Mouse (Mus musculus) cerebellum, postnatal 36 days (tissue): Measurements from ENCODE around the gene Kctd2.
"Not testable (repeated sequence)": the region's sequence is repeated elsewhere in the genome, so short reads cannot be mapped to it uniquely, and the experiment has no call there.

Experiments used
- DNase-seq, 2 experiments: peaks; one replicate each; pipeline ENCODE4 v3.0.0; 2021 to 2022; ENCODE audit warnings: mixed read lengths in 2 of 2

The Kctd2 gene

DNA sequence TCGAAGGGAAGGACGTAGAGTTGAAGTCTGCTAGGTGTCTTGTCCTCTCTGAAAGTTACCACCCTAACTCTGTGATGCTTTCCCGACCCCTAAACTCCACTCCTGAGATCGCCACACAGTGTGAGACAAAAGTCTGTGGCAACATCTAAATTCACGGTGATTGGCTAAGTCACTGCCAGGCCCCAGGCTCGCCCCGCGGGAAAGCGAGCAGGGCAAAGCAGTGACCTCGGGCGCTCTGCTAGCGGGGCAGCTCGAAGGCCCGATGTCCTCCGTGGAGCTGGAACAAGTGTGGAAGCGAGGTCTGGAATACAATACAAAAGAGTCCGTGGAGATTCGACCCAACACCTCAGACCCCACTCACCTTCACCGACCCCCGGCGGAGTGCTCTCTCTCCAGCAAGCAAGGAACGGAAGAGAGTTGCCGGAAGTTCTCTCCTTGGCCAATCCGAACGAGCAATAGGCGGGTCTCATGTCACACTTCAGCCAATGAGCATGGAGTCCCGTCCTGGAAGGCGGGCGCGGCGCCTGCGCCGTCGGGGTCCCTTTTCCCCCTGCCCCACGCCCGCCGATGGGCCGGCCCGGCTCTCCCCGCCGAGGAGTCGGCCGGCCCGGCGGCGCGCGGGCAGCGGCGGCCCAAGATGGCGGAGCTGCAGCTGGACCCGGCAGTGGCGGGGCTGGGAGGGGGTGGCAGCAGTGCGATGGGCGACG is at the start of gene Kctd2, which contains the start of gene Atp5h:
Gene Kctd2, plus strand, starts transcription at position 598 of the 707 bp plus-strand sequence.
Gene Atp5h, minus strand, starts transcription at position 432 of the 707 bp plus-strand sequence.
- DNase-seq, result peak; percentile 94 to 96

GRCm38 (mm10) chr11:115370368-115370767 is 49.6 kb upstream of the Kctd2 start:
- no peak for DNase-seq

GRCm38 (mm10) chr11:115371354-115371753 is 48.6 kb upstream of the Kctd2 start:
- DNase-seq, result no peak

- DNase-seq, result no peak
These were observed 47.9 kb upstream of the Kctd2 start for GRCm38 (mm10) chr11:115372015-115372414.

DNA sequence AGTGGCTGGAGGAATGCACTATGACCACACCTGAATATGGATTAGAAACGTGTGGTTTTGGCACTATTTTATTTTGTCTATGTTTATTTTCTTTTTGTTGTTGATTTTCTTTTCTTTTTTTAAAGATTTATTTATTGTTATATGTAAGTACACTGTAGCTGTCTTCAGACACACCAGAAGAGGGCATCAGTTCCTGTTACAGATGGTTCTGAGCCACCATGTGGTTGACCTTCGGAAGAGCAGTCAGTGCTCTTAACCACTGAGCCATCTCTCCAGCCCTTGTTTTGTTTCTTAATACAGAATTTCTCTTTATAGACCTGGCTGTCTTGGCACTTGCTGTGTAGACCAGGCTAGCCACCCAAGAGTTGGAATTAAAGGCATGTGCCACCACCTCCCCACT is 47.2 kb upstream of the Kctd2 start:
- no peak for DNase-seq

- DNase-seq, result peak; percentile 77 to 84
These were observed 45.9 kb upstream of the Kctd2 start for GRCm38 (mm10) chr11:115373805-115374694.

DNA sequence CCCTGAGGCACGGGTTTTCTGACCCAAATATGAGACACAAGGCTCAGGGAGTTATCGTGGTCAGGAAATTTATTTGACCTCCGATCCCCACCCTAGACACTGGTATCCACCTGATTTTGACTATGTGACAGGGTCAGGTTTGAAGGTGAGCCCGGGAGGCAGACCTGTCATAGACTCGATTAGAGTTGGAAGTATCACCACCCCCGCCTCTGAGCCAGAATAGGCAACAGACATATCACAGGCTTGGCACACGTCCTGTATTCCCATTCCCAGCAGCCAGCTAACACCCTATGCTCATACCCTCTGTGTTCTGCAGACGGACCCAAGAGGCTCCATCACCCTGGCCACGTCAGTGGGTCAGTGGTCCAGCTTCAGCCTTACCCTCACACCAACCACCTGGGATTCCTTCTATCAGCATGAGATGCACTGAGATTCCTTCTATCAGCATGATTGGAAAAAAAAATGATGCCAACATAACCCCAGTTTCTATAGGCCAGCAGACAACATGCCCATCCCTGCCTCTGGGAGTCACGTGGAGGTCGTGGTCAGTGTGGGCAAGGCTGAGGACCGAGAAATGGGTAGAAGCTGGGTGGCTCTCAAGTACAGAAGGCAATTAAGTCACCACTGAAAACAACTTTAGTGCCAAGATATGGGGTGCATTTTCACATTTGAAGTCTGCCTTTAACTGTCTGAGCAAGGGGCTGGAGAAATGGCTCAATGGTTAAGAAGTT is 45.1 kb upstream of the Kctd2 start:
- DNase-seq, result no peak

- DNase-seq, result no peak
These were observed 43.2 kb upstream of the Kctd2 start for GRCm38 (mm10) chr11:115376722-115377121.

DNA sequence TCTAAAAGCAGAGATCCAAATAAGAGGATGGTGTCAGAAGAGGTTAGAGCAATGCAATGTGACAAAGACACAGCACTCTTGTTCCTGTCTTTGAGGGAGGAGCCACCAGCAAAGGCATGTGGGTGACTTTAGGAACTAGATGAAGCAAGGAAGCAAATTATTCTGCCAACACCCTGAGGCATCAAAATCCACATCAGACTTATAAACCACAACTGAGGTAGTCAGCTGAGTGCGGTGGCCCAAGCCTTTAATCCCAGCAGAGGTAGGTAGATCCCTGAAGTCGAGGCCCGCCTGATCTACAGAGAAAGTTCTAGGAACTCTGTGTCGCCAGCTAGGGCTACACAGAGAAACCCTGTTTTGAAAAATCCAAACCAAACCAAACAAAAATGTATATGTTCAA is 42.7 kb upstream of the Kctd2 start:
- DNase-seq, result no peak

GRCm38 (mm10) chr11:115377854-115378253 is 42.1 kb upstream of the Kctd2 start:
- no peak for DNase-seq

DNA sequence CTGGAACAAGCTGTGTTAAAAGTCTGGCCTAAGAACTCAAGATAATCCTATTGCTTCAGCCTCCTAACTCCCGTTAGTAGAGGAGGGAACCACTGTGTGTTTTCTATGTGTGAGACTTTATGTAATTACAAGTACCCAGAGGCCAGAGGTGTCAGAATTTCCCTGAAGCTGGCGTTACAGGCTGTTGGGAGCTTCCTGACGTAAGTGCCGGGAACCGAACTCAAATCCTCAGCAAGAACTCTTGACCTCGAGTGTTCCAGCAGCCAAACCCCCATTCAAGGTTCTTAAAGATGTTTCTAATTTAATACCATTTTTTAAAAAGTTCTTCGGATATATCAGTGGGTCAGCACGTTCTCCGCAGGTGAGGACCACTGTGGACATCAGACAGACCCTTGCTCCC is 38.7 kb upstream of the Kctd2 start:
- peak in 1 of 2 experiments; percentile 37 for DNase-seq

- peak; percentile 91 to 92 for DNase-seq
These were observed 38.0 kb upstream of the Kctd2 start, which contains the start of gene Cdr2l for GRCm38 (mm10) chr11:115381743-115382539. Gene Cdr2l, plus strand, starts transcription at chr11:115381916.

- no peak for DNase-seq
These were observed 37.0 kb upstream of the Kctd2 start for GRCm38 (mm10) chr11:115382891-115383290.

GRCm38 (mm10) chr11:115383701-115384474 is 36.0 kb upstream of the Kctd2 start:
- DNase-seq, result peak in 1 of 2 experiments; percentile 36

DNA sequence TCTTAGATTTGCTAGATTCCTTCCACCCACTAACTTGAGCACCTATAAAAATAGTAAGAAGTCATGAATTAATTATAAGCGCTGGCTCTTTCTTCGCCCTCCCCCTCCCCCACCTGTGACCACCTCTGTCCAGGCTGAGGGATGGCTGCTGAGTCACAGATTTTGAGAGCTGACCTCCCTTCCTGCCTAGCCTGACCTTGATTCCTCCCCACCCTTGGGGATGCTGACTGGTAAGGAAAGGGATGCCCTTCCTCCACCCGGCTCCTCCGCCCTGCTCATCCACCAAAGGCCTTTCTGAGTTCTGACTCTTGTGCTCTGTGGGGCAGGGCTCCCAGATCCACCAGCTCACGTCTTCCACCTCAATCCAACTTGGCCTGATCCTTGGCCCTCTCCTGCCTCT is 35.3 kb upstream of the Kctd2 start:
- DNase-seq, result no peak

- DNase-seq, result not testable (repeated sequence)
These were observed 33.1 kb upstream of the Kctd2 start for GRCm38 (mm10) chr11:115386859-115387258.

DNA sequence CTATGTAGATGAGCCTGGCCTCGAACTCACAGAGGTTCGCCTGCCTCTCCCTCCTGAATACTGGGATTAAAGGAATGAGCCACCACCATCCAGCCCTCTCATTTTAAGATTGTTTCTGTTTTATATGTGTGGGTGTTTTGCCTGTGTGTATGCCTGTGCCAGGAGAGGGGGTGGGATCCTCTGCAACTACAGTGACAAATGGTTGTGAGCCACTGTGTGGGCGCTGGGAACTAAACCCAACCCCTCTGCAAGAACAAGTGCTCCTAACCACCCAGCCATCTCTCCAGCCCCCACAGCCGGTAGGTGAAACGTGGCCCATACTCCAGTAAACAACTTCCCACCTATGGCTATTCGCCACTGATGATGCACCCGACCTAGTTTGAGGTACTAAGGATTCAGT is 28.6 kb upstream of the Kctd2 start:
- DNase-seq, result no peak

- DNase-seq, result peak; percentile 74 to 79
These were observed 26.1 kb upstream of the Kctd2 start for GRCm38 (mm10) chr11:115393721-115394325.

DNA sequence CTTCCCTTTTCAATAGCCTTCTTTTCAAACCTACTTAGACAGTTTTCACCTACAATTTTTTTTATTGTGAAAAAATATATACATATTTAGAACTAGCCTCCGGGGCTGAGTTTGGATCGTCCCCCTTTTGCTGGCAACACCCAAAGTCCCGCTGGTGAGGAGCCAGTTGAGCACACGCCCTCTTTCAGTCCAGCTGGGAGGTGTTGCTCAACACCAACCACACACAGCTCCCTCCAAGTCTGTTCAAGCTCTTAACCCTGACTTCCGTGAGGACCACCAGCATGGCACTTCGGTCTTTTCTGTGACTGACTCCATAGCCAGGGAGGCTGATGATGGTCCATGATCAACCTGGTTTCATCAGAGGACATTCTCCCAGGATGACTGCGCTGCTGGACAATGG is 21.8 kb upstream of the Kctd2 start:
- DNase-seq, result no peak

- DNase-seq, result peak in 1 of 2 experiments; percentile 33
These were observed 19.8 kb upstream of the Kctd2 start for GRCm38 (mm10) chr11:115400126-115400525.
